Mouse (Mus musculus) layer of hippocampus, postnatal 10 days (tissue): ENCODE measurements around the gene Bud23. TPM values are rescaled to one million over a fixed set of nuclear protein-coding genes. Genes with fewer than 3 reads are reported as not detected.
A peak's percentile ranks its signal among the peaks of the same experiment; 100 is the strongest.

ENCODE experiments used
- DNase-seq, 2 experiments: peaks; one replicate each; pipeline ENCODE4 v3.0.0; 2021; ENCODE audit warnings: low spot score in 2 of 2
- total RNA-seq, 2 experiments: library from RNA; stranded (reverse); gene quantifications; 2 replicates each; pipeline ENCODE4 v1.2.3; 2021

The Bud23 gene
- total RNA-seq, 2 experiments from 2014 or later = 49.8 to 54.7 TPM

GRCm38 (mm10) chr5:135023344-135024173 lies 41.2 kb downstream of the Bud23 start, which contains the start of gene Stx1a:
Gene Stx1a, plus strand, starts transcription at chr5:135023482.
- DNase-seq = peak; percentile 83 to 92

DNA sequence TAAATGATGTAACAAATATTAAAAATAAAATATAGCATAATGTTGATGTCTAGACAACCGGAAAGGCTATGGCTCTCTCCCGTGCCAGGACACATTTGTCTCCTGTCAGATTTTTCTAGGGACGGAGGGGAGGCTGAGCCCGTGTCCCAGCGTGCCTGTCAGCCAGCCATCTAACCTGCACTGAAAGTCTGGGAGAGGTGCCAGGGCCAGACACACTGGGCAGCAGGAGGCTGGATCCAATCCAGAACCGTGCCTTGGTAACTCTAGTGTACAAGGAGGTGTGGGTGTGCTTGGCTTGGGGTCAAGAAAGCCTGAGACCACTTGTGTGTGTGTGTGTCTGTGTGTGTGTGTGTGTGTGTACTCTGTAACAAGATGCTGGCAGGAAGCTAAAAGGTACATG lies 42.9 kb downstream of the Bud23 start:
- peak; percentile 43 to 57 for DNase-seq

- DNase-seq = no peak
These were observed 48.5 kb downstream of the Bud23 start for GRCm38 (mm10) chr5:135016224-135016759.

- DNase-seq = peak; percentile 96
These were observed 49.3 kb downstream of the Bud23 start for GRCm38 (mm10) chr5:135015497-135015896.

- DNase-seq = peak; percentile 79 to 83
These were observed 51.9 kb downstream of the Bud23 start for GRCm38 (mm10) chr5:135012671-135013441.

GRCm38 (mm10) chr5:135011809-135012613 lies 52.7 kb downstream of the Bud23 start:
- no peak for DNase-seq

- DNase-seq = no peak
These were observed 53.7 kb downstream of the Bud23 start for GRCm38 (mm10) chr5:135010841-135011743.

GRCm38 (mm10) chr5:135010320-135010709 lies 54.4 kb downstream of the Bud23 start:
- DNase-seq = no peak

DNA sequence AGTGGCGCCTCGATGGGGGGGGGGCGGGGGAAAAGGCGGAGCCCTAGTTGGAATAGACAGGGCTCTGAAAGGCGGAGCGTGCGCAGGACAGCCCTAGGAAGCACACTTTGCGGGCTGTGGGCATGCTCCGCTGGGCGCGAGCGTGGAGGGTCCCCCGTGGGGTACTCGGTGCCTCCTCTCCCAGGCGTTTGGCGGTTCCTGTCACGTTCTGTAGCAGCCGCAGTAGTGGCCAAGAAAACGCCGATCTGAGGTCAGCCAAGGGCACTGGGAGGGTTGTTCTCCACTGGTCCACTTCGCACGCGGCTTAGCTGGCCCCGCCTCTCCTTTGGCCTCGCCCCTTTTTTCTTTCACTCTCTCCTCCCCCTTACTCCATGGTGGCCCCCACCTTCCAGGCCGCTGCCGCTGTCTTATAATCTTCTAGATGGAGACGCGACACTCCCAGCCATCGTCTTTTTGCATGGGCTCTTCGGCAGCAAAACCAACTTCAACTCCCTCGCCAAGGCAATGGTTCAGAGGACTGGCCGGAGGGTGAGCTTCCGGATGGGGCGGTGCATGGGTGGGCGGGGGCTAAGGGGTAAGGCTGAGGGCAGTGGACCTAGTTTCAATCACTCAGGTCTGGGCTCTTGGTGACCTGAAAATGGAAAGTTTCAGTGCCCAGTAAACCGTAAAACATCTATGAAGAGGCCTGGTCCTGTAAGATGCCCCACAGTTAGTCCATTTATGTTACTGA lies 55.0 kb downstream of the Bud23 start:
- peak; percentile 83 to 86 for DNase-seq

DNA sequence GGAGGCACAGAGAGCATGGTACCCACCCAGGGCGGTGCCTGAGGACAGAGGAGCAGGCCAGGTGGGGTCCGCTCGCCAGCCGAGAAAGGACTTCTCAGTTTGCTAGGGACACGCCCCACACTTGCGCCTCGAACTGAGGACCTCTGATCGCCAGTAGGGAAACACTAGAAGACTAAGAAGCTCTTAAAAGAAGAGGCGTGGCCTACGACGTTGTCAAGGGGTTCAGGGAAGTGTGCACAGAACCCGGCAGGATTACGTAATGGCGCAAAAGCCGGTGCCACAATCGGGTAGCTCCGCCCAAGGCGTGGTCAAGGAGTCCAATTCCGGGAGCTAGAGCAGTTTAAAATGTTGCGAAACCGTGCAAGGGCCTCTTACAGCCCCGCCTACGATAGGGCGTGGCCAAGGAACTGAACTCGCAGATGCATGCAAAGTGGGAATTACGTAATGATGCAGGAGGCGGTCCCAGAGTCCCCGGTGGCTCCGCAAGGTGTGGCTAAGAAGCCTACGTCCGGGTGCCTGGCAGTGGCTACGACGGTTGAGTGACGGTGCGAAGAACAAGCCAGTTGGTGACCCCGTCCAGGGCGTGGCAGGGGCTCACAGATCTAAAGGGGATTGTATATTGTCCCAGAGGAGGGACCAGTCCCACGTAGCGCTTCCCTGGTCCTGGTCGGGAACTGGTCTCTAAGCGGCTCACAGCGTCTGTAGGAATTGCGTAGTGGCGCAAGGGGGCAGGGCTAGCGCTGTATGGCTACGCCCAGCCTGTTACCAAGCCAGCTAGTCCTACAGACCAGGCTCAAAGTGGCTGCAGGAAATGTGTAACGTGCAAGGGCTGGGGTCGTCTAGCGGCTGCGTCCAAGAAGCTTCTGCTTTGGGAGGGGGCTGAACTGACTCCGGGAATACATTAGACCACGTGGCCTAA lies 55.8 kb downstream of the Bud23 start, which contains the start of gene Abhd11:
Gene Abhd11, plus strand, starts transcription at position 482 of the 919 bp plus-strand sequence.
- peak; percentile 89 to 92 for DNase-seq

DNA sequence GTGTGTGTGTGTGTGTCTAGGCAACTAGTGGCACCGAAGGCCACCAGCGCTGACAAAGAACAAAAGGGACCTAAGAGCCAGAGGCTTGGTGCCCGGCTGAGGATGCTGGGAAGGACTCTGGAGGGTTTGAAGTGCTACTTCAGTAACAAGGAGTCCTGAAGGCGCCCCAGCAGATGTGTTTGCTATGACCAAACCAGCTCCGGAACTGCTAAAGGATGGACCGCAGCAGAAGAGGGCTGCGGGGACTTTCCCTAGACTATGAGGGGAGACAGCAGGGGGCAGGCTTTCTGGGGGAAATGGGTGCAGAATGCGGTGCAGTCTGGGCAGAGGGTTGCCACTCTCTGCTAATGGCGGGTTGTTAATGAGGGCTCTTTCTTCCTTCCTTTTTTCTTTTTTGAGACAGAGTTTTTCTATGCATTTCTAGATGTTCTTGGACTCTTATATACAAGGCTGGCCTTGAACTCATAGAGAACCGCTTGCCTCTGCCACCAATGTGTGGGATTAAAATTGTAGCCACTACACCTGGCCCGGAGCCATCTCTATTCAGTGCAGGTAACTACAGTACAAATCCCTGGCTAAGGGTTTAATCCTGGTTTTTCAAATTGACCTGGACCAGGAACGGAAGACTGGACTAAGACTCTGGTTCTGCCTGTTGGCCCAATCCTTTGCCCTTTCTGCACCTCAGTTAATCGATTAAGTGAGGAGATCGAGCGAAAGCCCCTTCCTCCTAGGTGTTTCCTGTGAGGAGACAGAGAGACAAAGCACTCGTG lies 56.8 kb downstream of the Bud23 start:
- peak; percentile 28 to 52 for DNase-seq

Other genes with a start within 250 kb of the Bud23 start
- not detected for gene Tmem270, start 158.2 kb downstream of the Bud23 start, total RNA-seq
- not detected for gene Cldn13, start 149.4 kb downstream of the Bud23 start, total RNA-seq
- 10 to 100 TPM in 1 of 2 experiments, 1 to 10 TPM in 1; 9.3 to 10.8 TPM for gene Mettl27, start 132.6 kb downstream of the Bud23 start, total RNA-seq
- not detected for gene Cldn4, start 118.0 kb downstream of the Bud23 start, total RNA-seq
- gene Cldn3, start 78.7 kb downstream of the Bud23 start, total RNA-seq = 1 to 10 TPM; 3.5 to 5.2 TPM
- 10 to 100 TPM; 41.1 to 49.2 TPM for gene Abhd11, start 55.8 kb downstream of the Bud23 start, total RNA-seq
- 100 to 1,000 TPM; 182 to 196 TPM for gene Stx1a, start 41.5 kb downstream of the Bud23 start, total RNA-seq
- 10 to 100 TPM; 35.5 to 38.0 TPM for gene Dnajc30, start 757 bp downstream of the Bud23 start, total RNA-seq
- 10 to 100 TPM; 31.7 to 34.8 TPM for gene Vps37d, start 13.3 kb upstream of the Bud23 start, total RNA-seq
- 1 to 10 TPM; 3.6 to 4.4 TPM for gene Mlxipl, start 24.9 kb upstream of the Bud23 start, total RNA-seq
- gene Tbl2, start 84.7 kb upstream of the Bud23 start, total RNA-seq = 10 to 100 TPM; 23.0 to 23.7 TPM
- 10 to 100 TPM; 27.7 to 29.8 TPM for gene Bcl7b, start 103.3 kb upstream of the Bud23 start, total RNA-seq
- 10 to 100 TPM; 47.8 to 51.1 TPM for gene Baz1b, start 122.3 kb upstream of the Bud23 start, total RNA-seq
- 10 to 100 TPM; 11.7 to 12.1 TPM for gene Fzd9, start 186.3 kb upstream of the Bud23 start, total RNA-seq